Mouse (Mus musculus): Measurements from ENCODE around the gene Noxred1.
"Not testable (repeated sequence)": the region's sequence is repeated elsewhere in the genome, so short reads cannot be mapped to it uniquely, and the experiment has no call there.

Gene Noxred1

DNA sequence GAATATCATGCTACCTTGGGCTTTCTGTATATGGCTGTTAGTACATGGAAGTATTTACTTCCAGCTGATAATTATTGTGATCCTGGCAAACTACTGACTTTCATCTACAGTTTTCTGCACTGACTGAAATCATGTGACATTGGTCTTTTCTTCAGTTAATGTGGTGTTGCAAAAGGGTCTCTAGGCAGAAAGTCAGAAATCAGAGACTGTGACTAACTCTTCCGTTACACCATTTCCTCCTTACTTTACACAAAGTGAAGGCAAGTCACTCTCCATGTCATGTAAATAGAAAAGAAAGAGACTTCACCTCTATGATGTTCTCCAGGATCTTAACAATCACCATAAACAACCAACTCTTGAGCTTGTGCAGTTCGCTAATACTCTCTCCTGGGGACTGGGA is 8.9 kb downstream of the Noxred1 start:
- no peak for DNase-seq (ENCODE audit: extremely low spot score)

DNA sequence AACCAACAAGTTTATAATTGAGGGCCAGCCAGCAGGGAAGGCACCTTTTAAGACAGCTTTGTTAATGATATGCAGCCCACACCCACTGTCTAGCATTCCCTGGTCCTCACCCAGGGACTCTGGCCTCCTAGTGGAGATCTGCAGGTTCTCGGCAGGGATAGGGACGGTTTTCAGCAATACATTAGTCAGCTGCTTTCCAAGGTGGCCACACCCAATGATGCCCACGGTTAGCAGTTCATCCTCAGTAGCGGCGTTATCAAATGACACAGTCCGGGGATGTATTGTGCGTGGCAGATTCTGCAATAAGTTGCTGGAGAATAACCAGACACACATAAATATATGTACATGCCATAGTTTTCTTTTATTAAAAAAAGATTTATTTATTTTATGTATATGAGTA is 11.7 kb downstream of the Noxred1 start:
- no peak for DNase-seq (ENCODE audit: extremely low spot score)

DNA sequence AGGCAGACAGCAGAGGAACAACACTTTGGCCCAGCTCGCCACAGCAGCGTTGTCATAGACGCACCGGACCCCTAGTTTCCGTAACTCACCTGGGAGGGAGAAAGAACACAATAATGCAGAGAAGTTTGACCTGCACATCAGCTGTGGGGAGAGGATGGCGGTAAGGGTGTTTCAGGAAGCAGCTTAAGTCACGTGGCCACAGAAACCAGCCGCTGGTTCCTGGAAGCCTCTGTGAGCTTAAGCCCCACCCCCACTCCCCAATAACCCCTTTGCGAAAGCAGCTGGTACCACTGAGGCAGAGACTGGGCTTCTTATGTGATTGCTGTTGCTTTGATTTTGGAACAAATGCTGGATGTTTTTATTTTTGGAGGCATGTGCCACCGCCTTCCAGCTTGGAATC is 13.6 kb downstream of the Noxred1 start:
- no peak for DNase-seq (ENCODE audit: extremely low spot score)

DNA sequence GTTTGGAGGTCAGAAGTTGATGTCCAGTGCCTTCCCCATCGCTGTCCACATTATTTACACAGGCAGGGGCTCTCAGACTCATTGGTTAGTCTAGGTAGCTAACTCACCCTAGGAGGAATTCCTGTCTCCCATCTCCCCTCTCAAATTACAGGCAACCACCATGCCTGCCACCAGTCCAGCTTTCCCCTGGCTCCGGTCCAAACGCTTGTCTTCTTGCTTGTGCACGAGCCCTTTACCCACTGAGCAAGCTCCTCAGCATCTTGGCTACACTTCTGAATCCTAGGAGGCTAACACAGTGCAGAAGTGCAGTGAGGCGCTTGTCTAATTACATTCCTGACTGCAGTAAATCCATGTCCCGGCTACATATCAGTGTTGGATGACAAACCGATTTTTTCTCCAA is 19.2 kb downstream of the Noxred1 start:
- DNase-seq (ENCODE audit: extremely low spot score): no peak

DNA sequence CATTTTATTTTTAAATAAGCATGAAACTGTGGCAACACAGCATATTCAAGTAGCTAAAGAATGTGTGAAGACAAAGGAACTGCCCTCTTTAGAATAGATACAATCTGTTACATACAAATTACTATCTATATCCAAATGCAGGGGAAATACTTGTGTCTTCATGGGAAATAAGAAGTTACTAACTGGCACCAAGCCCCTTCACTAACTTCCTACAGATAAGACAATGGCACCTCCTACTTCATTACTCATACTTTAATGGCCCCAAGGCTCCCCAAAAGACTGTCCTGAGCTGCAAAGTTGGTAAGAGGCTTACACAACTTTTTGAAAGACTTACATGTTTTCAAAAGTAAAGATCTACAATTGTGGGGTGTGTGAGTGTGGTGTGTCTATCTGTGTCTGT is 20.9 kb downstream of the Noxred1 start:
- DNase-seq (ENCODE audit: extremely low spot score): no peak

DNA sequence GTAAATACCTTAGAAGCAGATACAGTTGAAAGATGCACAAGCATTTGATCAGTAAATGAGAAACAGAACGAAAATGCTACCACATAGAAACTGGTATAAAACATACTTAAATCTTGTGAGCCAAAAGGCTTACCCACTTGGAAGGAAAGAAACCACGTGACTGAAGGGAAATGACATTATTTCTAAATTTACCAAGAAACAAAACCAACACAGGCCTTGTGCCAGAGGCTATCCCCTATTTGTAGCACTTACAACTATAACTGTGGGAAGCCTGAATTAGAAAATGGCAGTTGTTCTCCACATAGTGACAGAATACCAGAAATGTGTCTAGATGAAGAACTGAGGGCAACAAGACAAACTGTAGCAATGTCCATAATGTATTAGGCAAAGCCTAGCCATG is 22.5 kb downstream of the Noxred1 start:
- DNase-seq (ENCODE audit: extremely low spot score): no peak

DNA sequence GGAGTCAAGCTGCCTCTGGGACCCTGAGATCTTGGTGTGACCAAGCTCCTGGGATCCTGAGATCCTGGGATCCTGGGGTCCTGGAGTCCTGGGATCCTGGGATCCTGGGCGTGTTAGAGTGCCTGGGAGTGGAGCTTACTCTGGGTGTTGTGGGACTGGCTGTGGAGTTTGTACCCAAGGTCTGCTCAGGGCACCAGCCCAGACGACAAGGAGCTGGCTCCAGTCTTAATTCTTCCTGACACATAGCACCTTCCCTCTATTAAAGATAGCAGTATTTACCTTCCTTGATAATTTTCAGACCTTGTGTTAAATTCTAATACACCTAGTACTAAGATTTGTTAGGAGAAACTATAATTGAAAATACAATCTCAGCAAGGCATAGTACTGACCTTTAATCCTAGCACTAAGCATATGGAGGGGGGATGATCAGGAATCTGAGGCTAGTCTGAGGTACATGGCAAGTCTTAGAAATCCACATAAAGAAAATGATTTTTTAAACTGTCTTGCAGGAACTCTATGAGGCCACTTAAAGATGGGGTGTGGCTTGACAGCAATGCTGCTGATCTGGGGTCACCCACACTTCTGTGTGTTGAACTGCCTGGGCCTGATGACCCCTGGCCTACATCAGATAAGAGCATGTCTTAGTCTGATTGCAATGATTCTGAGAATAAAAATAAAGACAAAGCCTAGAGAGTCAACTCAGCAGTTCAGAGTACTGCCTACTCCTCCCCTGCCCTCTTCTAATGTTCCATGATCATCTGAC is 25.5 kb downstream of the Noxred1 start:
- DNase-seq (ENCODE audit: extremely low spot score): no peak

DNA sequence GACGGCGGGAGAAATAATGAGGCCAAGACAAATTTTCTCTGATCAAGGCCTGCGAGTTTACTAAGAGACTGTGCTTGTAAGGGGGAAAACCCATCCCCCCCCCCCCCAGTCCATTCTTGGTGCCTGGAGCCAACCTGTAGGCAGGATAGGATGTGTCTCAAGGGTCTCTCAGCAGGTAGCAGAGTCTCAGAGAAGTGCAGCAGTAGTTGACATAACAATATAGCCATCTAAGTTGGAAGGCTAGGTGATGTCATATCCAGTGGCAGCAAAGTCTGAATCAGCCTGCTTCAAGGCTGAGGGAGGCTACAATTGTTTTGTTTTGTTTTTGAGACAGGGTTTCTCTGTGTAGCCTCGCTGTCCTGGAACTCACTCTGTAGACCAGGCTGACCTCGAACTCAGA is 32.7 kb downstream of the Noxred1 start:
- not testable (repeated sequence) for DNase-seq (ENCODE audit: extremely low spot score)

DNA sequence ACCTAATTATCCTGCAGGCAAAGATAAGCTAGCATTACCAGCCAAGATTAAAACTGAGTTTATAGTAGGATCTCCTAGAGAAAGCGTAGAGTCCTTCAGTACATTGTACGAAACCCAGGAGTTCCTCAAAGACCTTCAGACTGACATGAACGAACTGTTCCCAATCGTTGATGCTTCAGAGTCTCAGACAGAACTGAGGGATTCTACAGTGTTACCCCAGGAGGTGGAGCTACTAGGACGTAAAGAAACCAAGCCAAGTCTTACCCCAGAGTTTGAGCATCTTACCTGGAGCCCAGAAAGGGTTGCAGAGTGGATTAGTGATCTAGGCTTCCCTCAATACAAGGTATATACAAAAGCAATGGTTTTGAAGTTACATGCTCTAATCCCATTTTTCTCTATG is 36.8 kb downstream of the Noxred1 start:
- no peak for DNase-seq (ENCODE audit: extremely low spot score)

DNA sequence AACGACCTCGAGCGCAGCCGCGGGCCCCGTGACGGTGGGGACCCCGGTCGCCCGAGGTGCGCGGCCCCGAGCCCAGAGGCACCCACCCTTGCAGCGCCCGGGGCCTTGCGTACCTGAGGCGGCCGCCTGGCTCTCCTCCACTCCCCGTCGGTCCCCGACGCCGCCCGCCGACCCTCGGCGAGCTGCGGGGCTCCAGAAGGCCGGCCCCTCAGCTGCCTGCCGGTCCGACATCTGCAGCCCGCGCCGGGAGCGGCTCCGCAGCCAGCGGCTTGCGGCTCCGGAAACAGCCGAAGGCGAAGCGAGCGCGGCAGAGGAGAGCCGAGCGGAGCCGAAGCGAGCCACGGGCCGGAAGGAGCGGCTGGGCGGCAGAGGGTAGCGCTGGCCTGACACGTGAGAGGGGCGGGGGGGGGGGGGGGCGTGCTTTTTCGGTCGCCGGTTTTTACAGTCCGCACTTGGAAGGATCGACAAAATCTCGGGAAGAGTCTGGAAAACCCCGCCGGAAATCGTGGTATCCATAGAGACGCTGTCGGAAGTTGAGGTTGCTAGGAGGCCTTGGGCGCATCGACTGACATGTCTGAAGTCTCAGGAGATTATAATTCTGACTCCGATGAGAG is 38.5 kb downstream of the Noxred1 start, which contains the start of gene Tmed8:
Tmed8 (minus strand) TSS at position 482 of the 614 bp plus-strand sequence.
- peak; percentile 83 for DNase-seq (ENCODE audit: extremely low spot score)

DNA sequence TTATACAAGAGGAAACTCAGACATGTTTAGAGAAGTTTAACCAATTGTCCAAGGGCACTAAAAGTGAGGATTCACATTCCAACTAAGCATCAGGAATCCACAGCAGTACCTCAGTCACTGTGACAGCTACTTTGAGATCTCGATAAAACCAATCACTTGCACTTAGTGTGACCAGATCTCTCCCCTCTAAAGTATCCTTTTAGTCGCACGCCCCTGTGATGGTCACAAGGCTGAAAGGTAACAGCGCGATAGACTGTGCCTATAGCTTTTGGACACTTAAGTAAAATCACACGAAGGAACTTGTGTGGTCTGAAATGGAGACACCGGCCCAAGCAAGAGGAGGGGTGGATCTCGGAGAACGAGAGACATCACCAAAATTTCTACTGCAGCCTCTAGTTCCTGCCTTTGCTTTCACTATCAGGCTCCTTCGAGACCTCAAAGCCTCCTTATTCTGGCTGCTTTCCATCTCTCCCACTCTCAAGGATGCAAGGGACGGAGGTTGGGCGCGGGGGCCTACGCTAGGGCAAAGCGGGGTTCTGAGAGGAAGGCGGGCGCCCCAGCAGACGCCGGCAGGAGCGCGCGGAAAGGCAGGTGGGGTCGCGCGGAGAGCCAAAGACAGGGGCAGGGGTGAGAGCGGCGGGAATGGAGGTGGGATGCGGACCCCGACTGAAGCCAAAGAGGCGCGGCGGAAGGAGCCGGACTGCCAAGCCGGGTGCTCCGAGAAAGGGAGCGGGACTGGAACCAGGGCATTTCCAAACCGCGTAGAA is 39.1 kb downstream of the Noxred1 start, which contains the start of gene Samd15:
Samd15 (plus strand) TSS at position 518 of the 767 bp plus-strand sequence.
- DNase-seq (ENCODE audit: extremely low spot score): no peak

DNA sequence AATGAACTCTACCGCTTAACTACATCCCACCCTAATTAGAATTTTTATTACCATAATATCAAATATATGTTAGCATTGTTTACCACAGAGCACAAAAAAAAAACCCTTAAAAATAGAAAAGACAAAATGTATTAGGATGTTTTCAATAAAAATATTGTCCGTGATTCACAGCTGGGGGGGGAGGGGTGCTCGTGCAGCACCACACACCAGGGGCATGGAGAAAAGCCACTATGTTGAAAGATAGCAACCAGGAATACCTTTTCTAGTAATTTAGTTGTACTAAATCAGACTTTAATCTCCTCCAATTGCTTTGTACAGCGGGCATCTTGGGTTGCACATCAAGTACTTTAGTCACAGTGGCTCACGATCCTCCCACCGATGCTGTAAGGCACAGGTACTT is 39.7 kb downstream of the Noxred1 start:
- DNase-seq (ENCODE audit: extremely low spot score): no peak

DNA sequence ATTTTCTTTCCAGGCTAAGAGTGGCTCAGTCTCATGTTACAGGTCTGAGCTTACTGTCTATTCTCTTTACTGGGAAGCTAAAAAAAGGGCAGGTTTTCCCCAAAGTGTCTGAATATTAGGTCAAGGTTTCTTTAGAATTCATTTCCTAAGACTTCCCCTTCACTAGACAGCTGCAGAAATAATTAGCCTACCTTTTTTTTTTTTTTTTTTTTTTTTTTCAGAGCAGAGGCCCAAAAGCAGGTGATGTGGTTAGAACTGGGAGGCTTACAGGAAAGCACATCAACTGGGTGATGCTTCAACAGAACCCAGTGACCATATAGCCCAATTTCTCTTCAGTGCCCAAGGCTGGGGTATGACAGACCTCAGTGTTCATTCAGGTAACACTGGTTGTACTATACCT is 42.2 kb downstream of the Noxred1 start:
- DNase-seq (ENCODE audit: extremely low spot score): no peak

DNA sequence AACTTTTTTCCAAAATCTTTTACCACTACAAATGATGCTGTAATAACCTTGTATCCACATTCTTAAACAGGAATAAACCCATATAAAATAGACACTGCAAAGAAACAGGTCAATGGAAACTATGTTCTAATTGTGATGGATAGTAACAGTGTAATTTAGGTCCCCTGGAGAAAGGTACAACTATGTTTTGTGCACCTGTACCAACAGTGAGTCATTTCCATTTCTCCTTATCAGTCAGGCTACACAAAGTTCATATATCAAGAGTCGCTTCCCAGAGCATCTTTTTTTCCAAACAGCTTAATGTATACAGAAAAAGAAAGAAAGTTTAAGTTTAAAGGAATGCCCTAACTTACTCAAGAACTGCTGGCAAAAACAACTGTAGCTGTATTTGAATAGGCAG is 43.5 kb downstream of the Noxred1 start:
- no peak for DNase-seq (ENCODE audit: extremely low spot score)

DNA sequence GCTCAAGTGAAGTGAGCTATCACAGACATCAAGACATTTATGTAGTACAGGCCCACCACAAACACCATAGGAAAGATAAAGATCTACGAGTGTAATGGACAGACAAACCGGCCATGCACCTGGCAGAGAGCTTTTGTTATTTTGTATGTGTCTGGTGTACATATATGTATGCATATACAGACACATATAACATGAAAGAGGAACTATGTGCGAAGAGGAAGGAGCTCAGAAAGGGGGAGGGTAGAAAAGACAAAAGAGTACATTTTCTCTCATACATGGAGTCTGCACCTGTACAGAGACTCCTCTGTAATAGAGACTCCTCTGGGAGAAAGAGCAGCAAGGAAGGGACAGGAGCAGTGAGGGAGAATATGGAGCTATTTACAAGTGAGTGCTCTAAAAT is 45.5 kb downstream of the Noxred1 start:
- DNase-seq (ENCODE audit: extremely low spot score): no peak

DNA sequence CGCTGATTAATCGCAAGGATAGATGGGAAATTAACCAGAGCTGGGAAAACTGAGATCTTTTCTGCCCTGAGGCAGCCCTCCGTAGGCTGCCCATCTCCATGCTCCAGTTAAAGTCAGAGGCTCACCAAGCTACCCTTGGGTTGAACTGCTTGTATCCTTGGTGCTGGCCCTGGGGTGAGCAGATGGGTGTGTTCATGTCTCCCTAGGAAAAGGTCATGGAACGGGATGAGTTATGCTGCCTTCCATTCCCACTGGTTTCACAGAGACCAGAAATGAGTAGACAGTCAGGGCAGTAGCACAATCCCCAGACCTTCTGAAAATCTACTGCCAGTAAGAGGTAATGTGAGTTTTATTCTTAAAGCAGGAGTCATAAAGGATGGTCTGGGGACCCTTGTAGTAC is 60.9 kb downstream of the Noxred1 start:
- DNase-seq (ENCODE audit: extremely low spot score): no peak

DNA sequence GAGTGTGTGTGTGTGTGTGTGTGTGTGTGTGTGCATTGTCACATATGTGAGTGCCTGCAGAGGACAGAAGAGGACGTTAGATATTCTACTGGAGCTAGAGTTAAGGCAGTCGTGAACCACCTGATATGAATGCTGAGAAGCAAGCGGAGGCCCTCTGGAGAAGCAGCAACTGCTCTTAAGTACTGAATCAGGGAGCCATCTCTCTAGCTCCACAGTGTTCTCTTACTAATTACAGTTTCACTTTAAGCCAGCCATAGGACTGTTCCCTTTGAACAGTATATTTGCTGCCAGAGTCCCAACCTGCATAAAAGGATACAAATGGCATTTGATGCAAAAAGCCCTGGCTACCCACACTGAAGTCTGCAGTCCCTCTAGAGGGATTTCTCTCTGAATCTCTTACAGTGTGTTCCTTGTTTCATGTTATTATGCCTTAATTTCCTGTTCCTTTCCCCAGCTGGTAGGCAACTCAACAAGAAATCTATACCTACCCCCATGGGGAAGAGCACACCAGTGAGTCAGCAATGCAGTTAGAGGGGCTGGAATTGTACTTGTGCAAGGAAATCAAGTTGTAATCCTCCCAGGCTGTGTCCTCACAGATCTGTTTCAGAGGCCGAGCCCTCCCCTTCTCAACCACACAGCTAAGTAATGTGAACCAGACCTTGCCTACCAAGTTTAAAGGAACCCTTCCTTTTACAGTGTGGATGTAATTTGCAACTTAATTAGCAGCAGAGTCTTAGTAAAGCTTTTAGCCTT is 63.2 kb downstream of the Noxred1 start:
- no peak for DNase-seq (ENCODE audit: extremely low spot score)

All from embryo, embryonic 9.5 days (tissue).